Mouse (Mus musculus): Measurements from ENCODE around the gene 1700102P08Rik.

1700102P08Rik gene

GRCm38 (mm10) chr9:108392676-108393075 is at the start of gene 1700102P08Rik:
Gene 1700102P08Rik, plus strand, starts transcription at chr9:108392805.
- DNase-seq (ENCODE audit: low spot score) = no peak

- DNase-seq (ENCODE audit: low spot score) = no peak
Observed at GRCm38 (mm10) chr9:108343331-108343730, 49.3 kb upstream of the 1700102P08Rik start.

- DNase-seq (ENCODE audit: low spot score) = no peak
Observed at GRCm38 (mm10) chr9:108343835-108344234, 48.8 kb upstream of the 1700102P08Rik start.

DNA sequence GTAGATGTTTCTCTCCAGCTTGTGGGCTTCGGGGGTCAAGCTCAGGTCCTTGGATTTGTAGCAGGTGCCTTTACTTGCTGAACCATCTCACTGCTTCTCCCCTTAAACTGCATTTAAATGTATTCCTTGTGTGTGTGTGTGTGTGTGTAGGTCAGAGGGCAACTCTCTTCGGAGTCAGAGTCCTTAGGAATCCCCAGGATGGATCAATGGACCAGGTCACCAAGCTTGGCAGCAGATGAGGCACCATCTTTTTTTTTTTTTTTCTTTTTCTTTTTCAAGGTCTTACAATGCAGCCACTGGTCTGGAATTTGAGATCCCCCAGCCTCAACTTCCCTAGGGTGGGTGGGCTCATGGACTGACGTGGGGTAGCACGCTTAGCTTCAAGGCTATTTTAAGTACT is 48.1 kb upstream of the 1700102P08Rik start:
- DNase-seq (ENCODE audit: low spot score) = no peak

GRCm38 (mm10) chr9:108347024-108347423 is 45.6 kb upstream of the 1700102P08Rik start:
- no peak for DNase-seq (ENCODE audit: low spot score)

GRCm38 (mm10) chr9:108347540-108348289 is 44.9 kb upstream of the 1700102P08Rik start, which contains the start of gene Usp4:
Gene Usp4, plus strand, starts transcription at chr9:108347853.
- DNase-seq (ENCODE audit: low spot score) = peak; percentile 88

- DNase-seq (ENCODE audit: low spot score) = no peak
Observed at GRCm38 (mm10) chr9:108348290-108348680, 44.3 kb upstream of the 1700102P08Rik start.

DNA sequence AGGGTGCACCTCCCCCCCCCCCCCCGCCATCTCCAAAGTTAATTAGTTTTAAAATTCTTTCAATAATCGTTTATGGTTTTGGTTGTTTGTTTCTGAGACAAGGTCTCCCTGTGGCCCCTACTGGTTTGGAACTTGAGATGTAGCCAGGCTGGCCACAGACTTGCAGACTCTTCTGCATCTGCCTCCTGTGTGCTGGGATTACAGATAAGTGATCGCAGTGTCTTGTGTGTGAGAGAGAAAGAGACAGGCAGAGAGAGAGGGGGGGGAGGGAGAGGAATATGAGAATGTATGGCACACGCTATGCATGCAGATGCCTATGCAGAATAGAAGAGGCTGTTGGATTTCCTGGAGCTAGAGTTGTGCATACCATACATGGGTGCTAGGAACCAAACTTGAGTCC is 42.9 kb upstream of the 1700102P08Rik start:
- no peak for DNase-seq (ENCODE audit: low spot score)

GRCm38 (mm10) chr9:108378234-108378633 is 14.4 kb upstream of the 1700102P08Rik start:
- DNase-seq (ENCODE audit: low spot score) = no peak

GRCm38 (mm10) chr9:108378736-108379135 is 13.9 kb upstream of the 1700102P08Rik start:
- no peak for DNase-seq (ENCODE audit: low spot score)

DNA sequence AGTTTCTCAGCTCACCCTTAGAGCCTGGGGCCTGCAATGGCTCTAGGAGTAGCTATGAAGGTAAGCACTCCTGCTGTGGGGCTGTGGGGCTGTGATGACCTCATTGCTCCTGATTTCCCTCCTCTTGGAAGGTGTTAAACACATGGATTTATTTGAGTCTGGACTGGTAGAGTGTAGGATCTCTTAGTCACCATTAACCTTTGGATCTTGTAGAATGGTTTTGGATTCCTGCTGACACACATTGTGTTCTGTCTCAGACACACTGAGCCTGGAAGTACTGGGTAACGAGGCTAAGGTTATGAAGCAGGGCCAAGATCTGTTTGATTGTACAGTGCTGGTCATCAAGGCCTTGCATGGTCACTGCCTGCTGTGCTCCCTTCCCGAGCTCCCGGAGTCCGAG is 13.3 kb upstream of the 1700102P08Rik start:
- DNase-seq (ENCODE audit: low spot score) = no peak

DNA sequence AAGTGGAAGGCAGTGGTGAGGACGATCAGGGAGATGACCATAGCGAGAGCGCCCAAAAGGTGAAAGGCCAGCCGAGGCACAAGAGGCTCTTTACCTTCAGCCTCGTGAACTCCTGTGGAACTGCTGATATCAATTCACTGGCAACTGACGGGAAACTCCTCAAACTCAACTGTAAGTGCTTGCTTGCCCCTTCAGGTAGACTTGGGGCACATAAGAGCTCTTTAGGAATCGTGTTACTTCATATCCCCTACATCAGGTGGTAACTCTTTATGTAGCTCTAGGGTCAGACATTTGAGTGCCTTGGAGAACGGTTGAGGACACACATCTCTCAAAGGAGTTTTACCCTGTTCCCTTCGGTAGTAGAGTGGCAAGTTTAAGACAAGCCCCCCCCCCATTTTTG is 11.2 kb upstream of the 1700102P08Rik start:
- no peak for DNase-seq (ENCODE audit: low spot score)

- DNase-seq (ENCODE audit: low spot score) = no peak
Observed at GRCm38 (mm10) chr9:108385006-108385405, 7.6 kb upstream of the 1700102P08Rik start.

DNA sequence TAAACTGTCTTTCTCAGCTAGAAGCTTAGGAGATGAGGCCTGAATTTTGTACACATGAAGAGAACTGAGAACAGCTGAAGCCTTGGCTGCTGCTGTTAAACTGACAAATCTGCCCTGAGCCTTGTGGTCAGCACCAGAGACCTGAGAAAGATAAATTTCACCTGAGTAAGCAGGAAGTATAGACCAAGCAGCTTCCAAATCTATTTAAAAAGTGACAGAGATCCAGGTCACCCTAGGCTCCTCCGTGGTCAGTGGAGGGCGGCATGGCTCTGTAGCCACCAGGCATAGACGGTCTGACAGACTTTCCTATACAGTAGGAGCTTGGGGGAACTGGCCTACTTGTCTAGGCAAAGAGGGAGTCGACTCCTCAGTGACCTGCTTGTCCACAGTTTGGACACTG is 5.8 kb upstream of the 1700102P08Rik start:
- no peak for DNase-seq (ENCODE audit: low spot score)

- no peak for DNase-seq (ENCODE audit: low spot score)
Observed at GRCm38 (mm10) chr9:108388601-108389000, 4.0 kb upstream of the 1700102P08Rik start.

DNA sequence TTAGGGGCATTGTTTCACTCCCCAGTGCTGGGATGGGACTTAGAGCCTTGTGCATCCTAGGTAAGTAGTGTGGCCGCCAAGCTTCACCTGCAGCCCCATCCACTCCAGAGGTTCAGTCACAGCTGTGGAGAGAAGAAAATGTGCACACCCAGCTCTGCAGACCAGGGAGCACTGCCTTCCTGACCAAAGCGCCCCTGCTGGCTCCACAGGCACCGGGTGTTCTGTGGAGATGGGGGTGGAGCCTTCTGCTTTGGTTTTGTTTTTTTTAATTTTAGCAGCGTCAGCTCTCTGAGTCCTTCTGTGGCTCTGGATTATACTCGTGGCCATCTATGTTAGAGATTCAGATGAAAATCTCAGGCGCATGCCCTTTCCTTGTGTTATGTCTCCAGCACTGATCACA is 3.4 kb upstream of the 1700102P08Rik start:
- DNase-seq (ENCODE audit: low spot score) = no peak

GRCm38 (mm10) chr9:108394191-108394590 is 1.6 kb downstream of the 1700102P08Rik start:
- DNase-seq (ENCODE audit: low spot score) = no peak

DNA sequence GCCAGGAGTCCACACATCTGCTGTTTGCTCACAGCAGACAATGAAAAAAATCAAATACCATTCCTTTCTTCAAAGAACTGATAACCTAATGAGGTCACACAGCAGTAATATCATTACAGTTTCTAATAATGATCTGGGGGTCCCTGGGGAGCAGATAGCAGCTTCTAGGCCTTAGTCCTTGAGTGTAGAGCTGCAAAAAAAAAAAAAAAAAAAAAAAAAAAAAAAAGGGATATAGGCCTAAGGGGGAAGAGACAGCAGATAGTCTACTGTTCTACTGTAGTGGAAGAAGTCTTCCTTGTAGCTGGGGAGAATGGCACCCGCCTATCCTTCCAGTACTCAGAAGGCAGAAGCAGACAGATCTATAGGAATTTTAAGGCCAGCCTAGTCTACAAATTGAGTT is 2.8 kb downstream of the 1700102P08Rik start:
- no peak for DNase-seq (ENCODE audit: low spot score)

DNA sequence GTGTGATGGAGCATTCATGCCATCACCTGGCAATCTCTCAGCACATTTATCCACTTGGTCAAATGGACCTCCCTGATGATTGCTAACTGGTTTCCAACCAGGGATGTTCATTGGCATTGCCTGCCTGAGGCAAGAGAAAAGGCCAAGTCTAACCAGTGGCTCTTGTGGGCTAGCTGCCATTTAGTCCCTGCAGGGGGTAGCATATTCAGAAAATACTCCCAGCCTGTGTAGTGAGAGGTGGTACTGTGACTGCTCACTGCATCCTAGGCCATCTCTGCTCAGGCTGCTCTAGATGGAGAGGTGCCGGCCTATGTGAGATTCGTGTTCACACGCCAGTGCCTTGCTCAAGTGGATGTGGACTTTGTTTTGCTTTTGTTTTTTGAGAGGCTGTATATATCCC is 5.7 kb downstream of the 1700102P08Rik start:
- no peak for DNase-seq (ENCODE audit: low spot score)

DNA sequence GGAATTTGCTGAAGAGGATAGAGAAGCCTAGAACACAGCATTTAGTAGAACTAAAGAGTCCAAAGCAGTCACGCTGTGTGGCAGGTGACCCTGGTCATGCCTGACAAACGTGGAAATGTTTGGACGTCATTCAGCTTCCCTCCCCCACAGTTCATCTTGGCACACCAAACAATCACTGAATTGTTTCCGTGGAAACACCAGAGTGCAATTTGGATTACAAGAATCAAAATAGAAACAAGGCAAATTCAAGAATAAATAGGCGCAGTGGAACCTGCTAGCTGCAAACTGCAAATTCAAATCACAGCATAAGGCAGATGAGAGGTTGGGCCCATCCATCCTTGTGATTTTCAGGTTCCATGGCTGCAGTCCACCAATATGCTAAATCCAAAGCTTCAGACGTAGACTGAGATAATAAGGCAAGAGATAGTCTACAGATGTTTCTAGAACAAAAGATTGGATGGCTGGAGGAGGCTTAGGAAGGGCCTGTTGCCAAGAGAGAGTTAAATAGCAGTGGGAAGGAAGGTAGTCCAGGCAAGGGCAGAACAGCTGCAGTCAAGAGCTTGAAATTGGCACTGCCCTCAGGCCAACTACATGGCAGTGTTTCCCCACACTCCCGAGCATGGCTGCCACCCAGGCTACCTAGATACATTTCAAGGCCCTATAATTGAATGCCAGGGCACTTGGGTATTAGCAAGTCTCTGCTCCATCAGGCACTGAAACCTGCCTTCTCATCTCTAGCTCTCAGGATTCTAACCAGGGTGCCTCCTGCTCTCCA is 8.8 kb downstream of the 1700102P08Rik start:
- peak; percentile 27 for DNase-seq (ENCODE audit: low spot score)

- DNase-seq (ENCODE audit: low spot score) = no peak
Observed at GRCm38 (mm10) chr9:108403081-108403480, 10.5 kb downstream of the 1700102P08Rik start.

DNA sequence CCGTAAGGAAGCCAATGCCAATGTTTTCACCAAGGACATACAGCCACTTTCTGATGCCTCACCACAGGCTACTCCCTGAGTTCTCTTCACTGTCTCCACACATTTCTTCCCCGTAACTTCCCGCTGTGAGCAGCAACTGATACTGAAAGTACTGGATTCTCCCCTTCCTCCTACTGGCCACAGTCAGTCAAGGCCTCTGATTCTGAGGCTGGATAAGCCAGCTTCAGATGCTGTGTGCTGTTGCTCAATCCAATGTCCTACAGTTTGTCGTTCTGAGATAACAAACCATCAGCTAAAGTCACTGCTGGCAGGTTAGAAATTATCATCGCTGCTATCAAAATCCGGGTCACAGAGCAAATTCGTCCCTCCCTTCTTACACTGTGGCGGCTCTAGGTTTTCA is 11.8 kb downstream of the 1700102P08Rik start:
- no peak for DNase-seq (ENCODE audit: low spot score)

GRCm38 (mm10) chr9:108409535-108409934 is 16.9 kb downstream of the 1700102P08Rik start:
- DNase-seq (ENCODE audit: low spot score) = no peak

Data from ovary, postnatal 36 days (tissue).